Mouse (Mus musculus): ENCODE measurements at regions not wholly inside any gene's neighbourhood (a gene's known extent, or its start where the extent isn't known, plus 50 kb on each side); places are given as distances from the start of the nearest gene placed in this dataset.

GRCm38 (mm10) chr16:86094461-86094860, 192.8 kb upstream of the Adamts5 start:
- Histone ChIP-seq H3K9me3 (ENCODE audit: control insufficient read depth, low read length) (peaks cover 8% of the 10 kb centered on the region; the same call in 1 of the 2 replicates), H3K27ac (replicated peaks; ENCODE audit: low read depth, low read length) (no peak overlapping the region), H3K4me1 (ENCODE audit: control insufficient read depth, insufficient read depth, low read length) (no peaks in the 10 kb centered on the region), H3K27me3 (ENCODE audit: control insufficient read depth, insufficient read depth, low read length) (no peaks in the 10 kb centered on the region), H3K36me3 (ENCODE audit: control insufficient read depth, insufficient read depth, low read length) (no peaks in the 10 kb centered on the region), H3K4me2 (replicated peaks; ENCODE audit: low read depth, low read length, severe bottlenecking) (no peak overlapping the region), H3K4me3 (replicated peaks; ENCODE audit: low read length) (no peak overlapping the region), H3K9ac (ENCODE audit: low read depth, low read length, severe bottlenecking) (no peak overlapping the region)
- ATAC-seq (ENCODE audit: low FRiP score, low read depth) (no peak), DNase-seq (ENCODE audit: low spot score) (no peak)
- WGBS, result 82% methylated on average over 2 of the region's 2 CpGs
- TF ChIP-seq POLR2A (IDR thresholded peaks at IDR 0.05; ENCODE audit: borderline replicate concordance, extremely low read depth, insufficient read depth, insufficient read length), result no peak

GRCm38 (mm10) chr16:86090175-86090574, 188.5 kb upstream of the Adamts5 start:
- Histone ChIP-seq H3K27me3 (ENCODE audit: control insufficient read depth, insufficient read depth, low read length) (no peaks in the 10 kb centered on the region), H3K4me2 (replicated peaks; ENCODE audit: low read depth, low read length, severe bottlenecking) (no peak overlapping the region), H3K9me3 (ENCODE audit: control insufficient read depth, low read length) (no peaks in the 10 kb centered on the region), H3K9ac (ENCODE audit: low read depth, low read length, severe bottlenecking) (no peak overlapping the region), H3K4me1 (ENCODE audit: control insufficient read depth, insufficient read depth, low read length) (peaks cover 3% of the 10 kb centered on the region; the same call in 1 of the 2 replicates), H3K27ac (replicated peaks; ENCODE audit: low read depth, low read length) (no peak overlapping the region), H3K36me3 (ENCODE audit: control insufficient read depth, insufficient read depth, low read length) (no peaks in the 10 kb centered on the region), H3K4me3 (replicated peaks; ENCODE audit: low read length) (no peak overlapping the region)
- no peak for TF ChIP-seq POLR2A (IDR thresholded peaks at IDR 0.05; ENCODE audit: borderline replicate concordance, extremely low read depth, insufficient read depth, insufficient read length)
- ATAC-seq (ENCODE audit: low FRiP score, low read depth), result no peak
- WGBS, result 34% methylated on average over 6 of the region's 6 CpGs
- no peak for DNase-seq (ENCODE audit: low spot score)

- no peak for DNase-seq (ENCODE audit: low spot score)
- Histone ChIP-seq H3K36me3 (ENCODE audit: control insufficient read depth, insufficient read depth, low read length) (no peaks in the 10 kb centered on the region), H3K4me3 (replicated peaks; ENCODE audit: low read length) (no peak overlapping the region), H3K27me3 (ENCODE audit: control insufficient read depth, insufficient read depth, low read length) (no peaks in the 10 kb centered on the region), H3K27ac (replicated peaks; ENCODE audit: low read depth, low read length) (no peak overlapping the region), H3K4me1 (ENCODE audit: control insufficient read depth, insufficient read depth, low read length) (peaks cover 3% of the 10 kb centered on the region; the same call in 1 of the 2 replicates), H3K4me2 (replicated peaks; ENCODE audit: low read depth, low read length, severe bottlenecking) (no peak overlapping the region), H3K9me3 (ENCODE audit: control insufficient read depth, low read length) (no peaks in the 10 kb centered on the region), H3K9ac (ENCODE audit: low read depth, low read length, severe bottlenecking) (no peak overlapping the region)
- TF ChIP-seq POLR2A (IDR thresholded peaks at IDR 0.05; ENCODE audit: borderline replicate concordance, extremely low read depth, insufficient read depth, insufficient read length), result no peak
- 69% methylated on average over 3 of the region's 3 CpGs for WGBS
- ATAC-seq (ENCODE audit: low FRiP score, low read depth), result no peak
These were observed 185.8 kb upstream of the Adamts5 start for GRCm38 (mm10) chr16:86087421-86087820.

- no peak overlapping the region for H3K27ac ChIP-seq (replicated peaks; ENCODE audit: low read depth, low read length)
- H3K4me3 ChIP-seq (replicated peaks; ENCODE audit: low read length), result no peak overlapping the region
- peak; percentile 54; the same call in 1 of the 2 replicates for ATAC-seq (ENCODE audit: low FRiP score, low read depth)
- H3K4me2 ChIP-seq (replicated peaks; ENCODE audit: low read depth, low read length, severe bottlenecking), result no peak overlapping the region
- H3K36me3 ChIP-seq (ENCODE audit: control insufficient read depth, insufficient read depth, low read length), result no peaks in the 10 kb centered on the region
- H3K4me1 ChIP-seq (ENCODE audit: control insufficient read depth, insufficient read depth, low read length), result peaks cover 7% of the 10 kb centered on the region; the same call in 1 of the 2 replicates
- no peaks in the 10 kb centered on the region for H3K9me3 ChIP-seq (ENCODE audit: control insufficient read depth, low read length)
- no peak overlapping the region for H3K9ac ChIP-seq (ENCODE audit: low read depth, low read length, severe bottlenecking)
- H3K27me3 ChIP-seq (ENCODE audit: control insufficient read depth, insufficient read depth, low read length), result no peaks in the 10 kb centered on the region
- peak; percentile 76 for DNase-seq (ENCODE audit: low spot score)
- no peak for TF ChIP-seq POLR2A (IDR thresholded peaks at IDR 0.05; ENCODE audit: borderline replicate concordance, extremely low read depth, insufficient read depth, insufficient read length)
- 25% methylated on average over 3 of the region's 3 CpGs for WGBS
These were observed 166.2 kb upstream of the Adamts5 start for GRCm38 (mm10) chr16:86067628-86068364.

- H3K4me2 ChIP-seq (replicated peaks; ENCODE audit: low read depth, low read length, severe bottlenecking), result no peak overlapping the region
- no peak overlapping the region for H3K27ac ChIP-seq (replicated peaks; ENCODE audit: low read depth, low read length)
- no peaks in the 10 kb centered on the region for H3K27me3 ChIP-seq (ENCODE audit: control insufficient read depth, insufficient read depth, low read length)
- ATAC-seq (ENCODE audit: low FRiP score, low read depth) (no peak), DNase-seq (ENCODE audit: low spot score) (no peak)
- H3K9ac ChIP-seq (ENCODE audit: low read depth, low read length, severe bottlenecking), result no peak overlapping the region
- TF ChIP-seq POLR2A (IDR thresholded peaks at IDR 0.05; ENCODE audit: borderline replicate concordance, extremely low read depth, insufficient read depth, insufficient read length), result no peak
- H3K36me3 ChIP-seq (ENCODE audit: control insufficient read depth, insufficient read depth, low read length), result no peaks in the 10 kb centered on the region
- 27% methylated on average over 5 of the region's 5 CpGs for WGBS
- H3K4me3 ChIP-seq (replicated peaks; ENCODE audit: low read length), result no peak overlapping the region
- H3K9me3 ChIP-seq (ENCODE audit: control insufficient read depth, low read length), result no peaks in the 10 kb centered on the region
- no peaks in the 10 kb centered on the region for H3K4me1 ChIP-seq (ENCODE audit: control insufficient read depth, insufficient read depth, low read length)
These were observed 158.5 kb upstream of the Adamts5 start for GRCm38 (mm10) chr16:86060087-86060486.

All from limb, embryonic 14.5 days (tissue).